25 mouse cellular contexts compared by ENCODE assay signal in genomic region chr4:126331751-126332150, GRCm38 (mm10). TPM values are rescaled to one million over a fixed set of nuclear protein-coding genes. Genes with fewer than 3 reads are reported as not detected.
A peak's percentile ranks its signal among the peaks of the same experiment; 100 is the strongest.
DNase-seq lines count a peak whose midpoint lies in the region; ATAC-seq and TF ChIP-seq lines count a peak whose summit lies in the region.
"Had no signal": no experiment of that assay in that cellular context is flagged by ENCODE, and none has a peak within 500 bp of the region (broad histone marks: within the 10 kb centered on the region; RNA-seq: fewer than 3 reads in every experiment).

No protein-coding gene starts in this region.

- 67% methylated on average over 1 of the region's 1 CpGs for WGBS in intestine, embryonic 15.5 days
- 34% methylated on average over 1 of the region's 1 CpGs for WGBS in intestine, postnatal 0 days
- WGBS in lung, adult 2 months, result 46% methylated on average over 1 of the region's 1 CpGs

- H3K36me3 ChIP-seq in intestine, embryonic 15.5 days, result no peaks in the 10 kb centered on the region
- H3K36me3 ChIP-seq in intestine, postnatal 0 days (ENCODE audit: control insufficient read depth, insufficient read depth), result no peaks in the 10 kb centered on the region
- H3K36me3 ChIP-seq: embryonic facial prominence, embryonic 12.5 days; heart, embryonic 13.5 days had no signal

- no peak overlapping the region for H3K4me3 ChIP-seq in intestine, embryonic 15.5 days (replicated peaks)
- H3K4me3 ChIP-seq in intestine, postnatal 0 days (ENCODE audit: low read depth, low read length), result no peak overlapping the region
- no peak overlapping the region for H3K4me3 ChIP-seq in lung, adult 2 months (replicated peaks; ENCODE audit: extremely low read depth, low read depth, low read length)
- H3K4me3 ChIP-seq: embryonic facial prominence, embryonic 12.5 days; embryonic facial prominence, embryonic 15.5 days; gastrocnemius, adult 2 months; heart, embryonic 13.5 days had no signal

- H3K4me1 ChIP-seq in intestine, embryonic 15.5 days (replicated peaks), result no peaks in the 10 kb centered on the region
- H3K4me1 ChIP-seq in intestine, postnatal 0 days (replicated peaks; ENCODE audit: control insufficient read depth, insufficient read depth, low read length), result no peaks in the 10 kb centered on the region
- H3K4me1 ChIP-seq in lung, adult 2 months (ENCODE audit: control insufficient read depth, insufficient read depth, low read length), result peaks cover 2% of the 10 kb centered on the region; the same call in 1 of the 2 replicates
- H3K4me1 ChIP-seq: embryonic facial prominence, embryonic 12.5 days had no signal

- no peak overlapping the region for H3K4me2 ChIP-seq in intestine, embryonic 15.5 days (replicated peaks)
- H3K4me2 ChIP-seq in intestine, postnatal 0 days (replicated peaks; ENCODE audit: low read depth), result no peak overlapping the region
- H3K4me2 ChIP-seq: embryonic facial prominence, embryonic 12.5 days; embryonic facial prominence, embryonic 15.5 days; heart, embryonic 13.5 days; hindbrain, embryonic 14.5 days had no signal

- DNase-seq in lung, postnatal 10 days, result peak; percentile 71
- no peak for DNase-seq in lung, adult 2 months
- peak; percentile 30 for DNase-seq in adipocyte (ENCODE audit: low spot score)
- DNase-seq: adrenal gland, adult 2 months; cerebellum, adult 11 months; cerebellum, adult 2 months; cerebellum, adult 9-11 months; forebrain, postnatal 0 days; gastrocnemius, adult 2 months; gastrocnemius, postnatal 14 days; heart, postnatal 14 days; heart, postnatal 4 days had no signal

- H3K27ac ChIP-seq in intestine, embryonic 15.5 days, result no peak overlapping the region
- H3K27ac ChIP-seq in intestine, postnatal 0 days (ENCODE audit: low read depth, low read length), result no peak overlapping the region
- H3K27ac ChIP-seq: embryonic facial prominence, embryonic 12.5 days; embryonic facial prominence, embryonic 15.5 days; gastrocnemius, adult 2 months; heart, embryonic 13.5 days; hindbrain, embryonic 14.5 days; hindbrain, postnatal 0 days had no signal

- H3K9me3 ChIP-seq in intestine, embryonic 15.5 days, result no peaks in the 10 kb centered on the region
- H3K9me3 ChIP-seq in intestine, postnatal 0 days (ENCODE audit: control insufficient read depth), result no peaks in the 10 kb centered on the region
- H3K9me3 ChIP-seq: embryonic facial prominence, embryonic 12.5 days; embryonic facial prominence, embryonic 15.5 days; G1E; heart, embryonic 13.5 days had no signal

- no peak for TF ChIP-seq CTCF in intestine, postnatal 0 days (IDR thresholded peaks at IDR 0.05; ENCODE audit: low read depth)
- TF ChIP-seq CTCF in lung, adult 2 months (IDR thresholded peaks at IDR 0.05; ENCODE audit: insufficient read depth, low read length), result no peak

- no peaks in the 10 kb centered on the region for H3K27me3 ChIP-seq in intestine, embryonic 15.5 days (replicated peaks)
- no peaks in the 10 kb centered on the region for H3K27me3 ChIP-seq in intestine, postnatal 0 days (replicated peaks; ENCODE audit: control insufficient read depth, insufficient read depth, low read length)
- H3K27me3 ChIP-seq: CH12.LX; embryonic facial prominence, embryonic 12.5 days; embryonic facial prominence, embryonic 15.5 days; heart, embryonic 13.5 days; Patski had no signal

- no peak for TF ChIP-seq POLR2A in lung, adult 2 months (IDR thresholded peaks at IDR 0.05; ENCODE audit: borderline replicate concordance, extremely low read depth, low read depth, low read length)

- no peak overlapping the region for H3K9ac ChIP-seq in intestine, embryonic 15.5 days
- no peak overlapping the region for H3K9ac ChIP-seq in intestine, postnatal 0 days (ENCODE audit: low read depth, low read length)
- H3K9ac ChIP-seq: embryonic facial prominence, embryonic 12.5 days; embryonic facial prominence, embryonic 15.5 days; forebrain, postnatal 0 days; heart, embryonic 13.5 days; hindbrain, embryonic 14.5 days had no signal

- peak; percentile 43; the same call in 1 of the 2 replicates for ATAC-seq in intestine, embryonic 15.5 days
- no peak for ATAC-seq in intestine, postnatal 0 days
- no peak for ATAC-seq in monocyte, adult 5-6 weeks (replicated peaks; ENCODE audit: insufficient number of reproducible peaks, low FRiP score, low TSS enrichment, poor library complexity, severe bottlenecking)
- ATAC-seq: forebrain, embryonic 14.5 days; forebrain, postnatal 0 days; hindbrain, postnatal 0 days; Patski had no signal

RNA-seq across cellular contexts. Expression of gene Tekt2, which starts 6.3 kb away (rescaled TPM):
- 7.1 and 7.4 TPM in 2 replicates for polyA plus RNA-seq in intestine, embryonic 15.5 days (2015; fragmentation: Nextera tagmentation; extraction: Ambion mirVana)
- 1.6 and 2.1 TPM in 2 replicates for polyA plus RNA-seq in intestine, postnatal 0 days (2015; fragmentation: Nextera tagmentation; extraction: Ambion mirVana)
- 12.9 and 18.6 TPM in 2 replicates for polyA plus RNA-seq in lung, adult 2 months (2012; rRNA removed)
- not detected in 3 replicates for total RNA-seq in monocyte, adult 5-6 weeks (2017)
- total RNA-seq: common myeloid progenitor, adult 5-6 weeks had no signal
- polyA plus RNA-seq: G1E had no signal

RNA-seq across cellular contexts. Expression of gene Adprhl2, which starts 10.2 kb away (rescaled TPM):
- 55.4 and 60.7 TPM in 2 replicates for polyA plus RNA-seq in intestine, embryonic 15.5 days (2015; fragmentation: Nextera tagmentation; extraction: Ambion mirVana)
- polyA plus RNA-seq in intestine, postnatal 0 days (2015; fragmentation: Nextera tagmentation; extraction: Ambion mirVana), result 41.7 and 43.0 TPM in 2 replicates
- 42.2 and 49.0 TPM in 2 replicates for polyA plus RNA-seq in lung, adult 2 months (2012; rRNA removed)
- total RNA-seq in monocyte, adult 5-6 weeks (2017), result 15.0 to 25.8 TPM (median 21.0 TPM) in 3 replicates

RNA-seq across cellular contexts. Expression of gene Col8a2, which starts 45.2 kb away (rescaled TPM):
- polyA plus RNA-seq in intestine, embryonic 15.5 days (2015; fragmentation: Nextera tagmentation; extraction: Ambion mirVana), result 7.1 and 8.2 TPM in 2 replicates
- 1.5 and 2.2 TPM in 2 replicates for polyA plus RNA-seq in intestine, postnatal 0 days (2015; fragmentation: Nextera tagmentation; extraction: Ambion mirVana)
- 3.5 and 4.4 TPM in 2 replicates for polyA plus RNA-seq in lung, adult 2 months (2012; rRNA removed)
- total RNA-seq in monocyte, adult 5-6 weeks (2017), result 1.5 to 3.7 TPM (median 1.8 TPM) in 3 replicates
- total RNA-seq: CH12.LX; common myeloid progenitor, adult 5-6 weeks had no signal
- polyA plus RNA-seq: G1E had no signal
